8 mouse cellular contexts compared by ENCODE assay signal in genomic region chr8:47287201-47287621, GRCm38 (mm10).
DNase-seq lines count a peak whose midpoint lies in the region; ATAC-seq and TF ChIP-seq lines count a peak whose summit lies in the region.

No protein-coding gene starts in this region.

- no peaks in the 10 kb centered on the region for H3K9me3 ChIP-seq in lung, embryonic 16.5 days (ENCODE audit: control insufficient read depth, low read length)
- no peaks in the 10 kb centered on the region for H3K9me3 ChIP-seq in embryonic facial prominence, embryonic 12.5 days
- no peaks in the 10 kb centered on the region for H3K9me3 ChIP-seq in hindbrain, postnatal 0 days (ENCODE audit: low read length)
- H3K9me3 ChIP-seq in midbrain, embryonic 10.5 days (replicated peaks), result no peaks in the 10 kb centered on the region

- H3K4me1 ChIP-seq in lung, embryonic 16.5 days (replicated peaks; ENCODE audit: control insufficient read depth, insufficient read depth, low read length), result peaks cover 6% of the 10 kb centered on the region
- H3K4me1 ChIP-seq in embryonic facial prominence, embryonic 12.5 days, result peaks cover 25% of the 10 kb centered on the region
- H3K4me1 ChIP-seq in hindbrain, postnatal 0 days (ENCODE audit: insufficient read depth, low read length), result peaks cover 41% of the 10 kb centered on the region
- H3K4me1 ChIP-seq in midbrain, embryonic 10.5 days, result peaks cover 63% of the 10 kb centered on the region

- no peak overlapping the region for H3K27ac ChIP-seq in lung, embryonic 16.5 days (ENCODE audit: low read length)
- H3K27ac ChIP-seq in embryonic facial prominence, embryonic 12.5 days, result peak overlapping the region; percentile 94
- peak overlapping the region; percentile 98 for H3K27ac ChIP-seq in hindbrain, postnatal 0 days
- H3K27ac ChIP-seq in midbrain, embryonic 10.5 days (replicated peaks), result peak overlapping the region; percentile 97

- DNase-seq in lung, adult 18-20 months, result no peak
- peak; percentile 73 for DNase-seq in hindbrain, postnatal 0 days (ENCODE audit: low spot score)
- no peak for DNase-seq in midbrain, embryonic 10.5 days (ENCODE audit: low spot score)
- peak; percentile 4 for DNase-seq in yolk sac, embryonic 10.5 days (ENCODE audit: low spot score)
- no peak for DNase-seq in thymus, postnatal 0 days (ENCODE audit: low spot score)
- no peak for DNase-seq in kidney, adult 8-10 months

- no peaks in the 10 kb centered on the region for H3K36me3 ChIP-seq in lung, embryonic 16.5 days (ENCODE audit: control insufficient read depth, insufficient read depth, low read length)
- H3K36me3 ChIP-seq in embryonic facial prominence, embryonic 12.5 days, result no peaks in the 10 kb centered on the region
- H3K36me3 ChIP-seq in hindbrain, postnatal 0 days (ENCODE audit: insufficient read depth, low read length), result no peaks in the 10 kb centered on the region
- H3K36me3 ChIP-seq in midbrain, embryonic 10.5 days, result peaks cover 10% of the 10 kb centered on the region

- H3K4me3 ChIP-seq in lung, embryonic 16.5 days (ENCODE audit: low read length), result peak overlapping the region; percentile 79
- peak overlapping the region; percentile 89 for H3K4me3 ChIP-seq in embryonic facial prominence, embryonic 12.5 days
- peak overlapping the region; percentile 71 for H3K4me3 ChIP-seq in hindbrain, postnatal 0 days (ENCODE audit: low read length)
- H3K4me3 ChIP-seq in midbrain, embryonic 10.5 days, result peak overlapping the region; percentile 77

- 7% methylated on average over 16 of the region's 16 CpGs for WGBS in lung, embryonic 16.5 days
- WGBS in embryonic facial prominence, embryonic 12.5 days, result under 1% methylated on average over 16 of the region's 16 CpGs
- WGBS in hindbrain, postnatal 0 days, result 1% methylated on average over 16 of the region's 16 CpGs
- under 1% methylated on average over 16 of the region's 16 CpGs for WGBS in midbrain, embryonic 10.5 days

- no peaks in the 10 kb centered on the region; the same call in 1 of the 2 replicates for H3K27me3 ChIP-seq in lung, embryonic 16.5 days (ENCODE audit: control insufficient read depth, insufficient read depth, low read depth, low read length)
- H3K27me3 ChIP-seq in embryonic facial prominence, embryonic 12.5 days, result no peaks in the 10 kb centered on the region
- H3K27me3 ChIP-seq in hindbrain, postnatal 0 days (ENCODE audit: insufficient read depth, low read length), result no peaks in the 10 kb centered on the region
- peaks cover 8% of the 10 kb centered on the region for H3K27me3 ChIP-seq in midbrain, embryonic 10.5 days (ENCODE audit: low read depth, poor library complexity, severe bottlenecking)

- ATAC-seq in lung, embryonic 16.5 days (ENCODE audit: low read depth), result no peak
- ATAC-seq in embryonic facial prominence, embryonic 12.5 days (ENCODE audit: insufficient number of reproducible peaks, insufficient read depth, low FRiP score, low TSS enrichment), result no peak
- peak; percentile 28 for ATAC-seq in hindbrain, postnatal 0 days

- H3K9ac ChIP-seq in lung, embryonic 16.5 days (ENCODE audit: low read length), result peak overlapping the region; percentile 82
- H3K9ac ChIP-seq in embryonic facial prominence, embryonic 12.5 days, result peak overlapping the region; percentile 94
- peak overlapping the region; percentile 99 for H3K9ac ChIP-seq in hindbrain, postnatal 0 days (replicated peaks; ENCODE audit: low read length)

- H3K4me2 ChIP-seq in lung, embryonic 16.5 days (ENCODE audit: low read depth, low read length), result peak overlapping the region; percentile 98
- peak overlapping the region; percentile 83 for H3K4me2 ChIP-seq in embryonic facial prominence, embryonic 12.5 days (replicated peaks)
- peak overlapping the region; percentile 95 for H3K4me2 ChIP-seq in hindbrain, postnatal 0 days (ENCODE audit: low read depth, low read length)

- no peak for TF ChIP-seq CTCF in hindbrain, postnatal 0 days (IDR thresholded peaks at IDR 0.05; ENCODE audit: low read depth)

Comparison
In these comparisons a context has a peak if more than half of its experiments do, and no peak if none do; other contexts are left out.
1. DNase-seq: peak in hindbrain, postnatal 0 days (single experiment) and yolk sac, embryonic 10.5 days (single experiment); none in lung, adult 18-20 months (0 of 2), midbrain, embryonic 10.5 days (single experiment), thymus, postnatal 0 days (single experiment) and kidney, adult 8-10 months (0 of 2).
2. Peak in every context shown above with its lines, with median percentiles within 50 percentile points of each other: H3K4me2 ChIP-seq, H3K4me3 ChIP-seq and H3K9ac ChIP-seq.